Mouse (Mus musculus): ENCODE data around the gene Gm17949. TPM values are rescaled to one million over a fixed set of nuclear protein-coding genes. Genes with fewer than 3 reads are reported as not detected.
A peak's percentile ranks its signal among the peaks of the same experiment; 100 is the strongest.

Gm17949 gene
- polyA plus RNA-seq, 1 experiment from 2014 or later = 0.18 TPM

- 2% methylated on average over 37 of the region's 39 CpGs for WGBS (ENCODE audit: insufficient replicate concordance)
- Histone ChIP-seq H3K27ac (ENCODE audit: low read depth) (peak overlapping the region; percentile 86), H3K4me2 (ENCODE audit: low read depth, low read length) (peak overlapping the region; percentile 66), H3K36me3 (replicated peaks; ENCODE audit: insufficient read depth, low read length) (0 out of 2 replicates have a peak, but pooled peaks cover 7% of the 10 kb centered on the region), H3K9ac (replicated peaks) (peak overlapping the region; percentile 70), H3K4me3 (ENCODE audit: low read depth, low read length) (peak overlapping the region; percentile 52), H3K9me3 (ENCODE audit: low read length) (no peaks in the 10 kb centered on the region), H3K4me1 (ENCODE audit: insufficient read depth) (peaks cover 25% of the 10 kb centered on the region), H3K27me3 (ENCODE audit: insufficient read depth, low read length) (peaks cover 32% of the 10 kb centered on the region)
- TF ChIP-seq CTCF (IDR thresholded peaks at IDR 0.05; ENCODE audit: low read depth) (no peak), EP300 (IDR thresholded peaks at IDR 0.05; ENCODE audit: low read depth) (no peak)
- ATAC-seq (peak; percentile 10; the same call in 1 of the 2 replicates), DNase-seq (peak; percentile 78)
These were observed 50.8 kb downstream of the Gm17949 start for GRCm38 (mm10) chr17:57062011-57062521.

- DNase-seq (no peak), ATAC-seq (no peak)
- Histone ChIP-seq H3K4me3 (ENCODE audit: low read depth, low read length) (peak overlapping the region; percentile 52), H3K9me3 (ENCODE audit: low read length) (no peaks in the 10 kb centered on the region), H3K4me1 (ENCODE audit: insufficient read depth) (peaks cover 25% of the 10 kb centered on the region), H3K27ac (ENCODE audit: low read depth) (peak overlapping the region; percentile 86), H3K4me2 (ENCODE audit: low read depth, low read length) (peak overlapping the region; percentile 66), H3K27me3 (ENCODE audit: insufficient read depth, low read length) (peaks cover 32% of the 10 kb centered on the region), H3K9ac (replicated peaks) (peak overlapping the region; percentile 70), H3K36me3 (replicated peaks; ENCODE audit: insufficient read depth, low read length) (0 out of 2 replicates have a peak, but pooled peaks cover 7% of the 10 kb centered on the region)
- 5% methylated on average over 22 of the region's 22 CpGs for WGBS (ENCODE audit: insufficient replicate concordance)
- no peak for TF ChIP-seq EP300 (IDR thresholded peaks at IDR 0.05; ENCODE audit: low read depth)
- TF ChIP-seq CTCF (IDR thresholded peaks at IDR 0.05; ENCODE audit: low read depth) = no peak
These were observed 51.3 kb downstream of the Gm17949 start for GRCm38 (mm10) chr17:57062548-57062947.

- ATAC-seq = no peak
- Histone ChIP-seq H3K9me3 (ENCODE audit: low read length) (no peaks in the 10 kb centered on the region), H3K27ac (ENCODE audit: low read depth) (no peak overlapping the region), H3K36me3 (replicated peaks; ENCODE audit: insufficient read depth, low read length) (0 out of 2 replicates have a peak, but pooled peaks cover 7% of the 10 kb centered on the region), H3K4me2 (ENCODE audit: low read depth, low read length) (peak overlapping the region; percentile 66), H3K4me1 (ENCODE audit: insufficient read depth) (peaks cover 22% of the 10 kb centered on the region), H3K9ac (replicated peaks) (peak overlapping the region; percentile 70), H3K4me3 (ENCODE audit: low read depth, low read length) (peak overlapping the region; percentile 52), H3K27me3 (ENCODE audit: insufficient read depth, low read length) (peaks cover 32% of the 10 kb centered on the region)
- DNase-seq = no peak
- WGBS (ENCODE audit: insufficient replicate concordance) = 41% methylated on average over 8 of the region's 8 CpGs
- TF ChIP-seq CTCF (IDR thresholded peaks at IDR 0.05; ENCODE audit: low read depth) (no peak), EP300 (IDR thresholded peaks at IDR 0.05; ENCODE audit: low read depth) (no peak)
These were observed 51.8 kb downstream of the Gm17949 start for GRCm38 (mm10) chr17:57063031-57063430.

GRCm38 (mm10) chr17:57066908-57067307, 55.6 kb downstream of the Gm17949 start:
- ATAC-seq (no peak), DNase-seq (no peak)
- TF ChIP-seq EP300 (IDR thresholded peaks at IDR 0.05; ENCODE audit: low read depth) = no peak
- TF ChIP-seq CTCF (IDR thresholded peaks at IDR 0.05; ENCODE audit: low read depth) = no peak
- no peak overlapping the region for H3K27ac ChIP-seq (ENCODE audit: low read depth)
- 0 out of 2 replicates have a peak, but pooled peaks cover 7% of the 10 kb centered on the region for H3K36me3 ChIP-seq (replicated peaks; ENCODE audit: insufficient read depth, low read length)
- H3K9ac ChIP-seq (replicated peaks) = no peak overlapping the region
- H3K4me1 ChIP-seq (ENCODE audit: insufficient read depth) = peaks cover 2% of the 10 kb centered on the region; the same call in 1 of the 2 replicates
- peaks cover 12% of the 10 kb centered on the region for H3K27me3 ChIP-seq (ENCODE audit: insufficient read depth, low read length)
- WGBS (ENCODE audit: insufficient replicate concordance) = 52% methylated on average over 5 of the region's 5 CpGs
- H3K9me3 ChIP-seq (ENCODE audit: low read length) = no peaks in the 10 kb centered on the region
- H3K4me2 ChIP-seq (ENCODE audit: low read depth, low read length) = no peak overlapping the region
- H3K4me3 ChIP-seq (ENCODE audit: low read depth, low read length) = no peak overlapping the region

GRCm38 (mm10) chr17:57070272-57070671, 59.0 kb downstream of the Gm17949 start:
- H3K4me2 ChIP-seq (ENCODE audit: low read depth, low read length) = no peak overlapping the region

GRCm38 (mm10) chr17:57070699-57071098, 59.4 kb downstream of the Gm17949 start:
- H3K27ac ChIP-seq (ENCODE audit: low read depth) = no peak overlapping the region
- 32% methylated on average over 11 of the region's 11 CpGs for whole genome bisulfite sequencing (ENCODE audit: insufficient replicate concordance)
- ATAC-seq = 0 out of 2 replicates have a peak, but pooled peaks have one; percentile 25
- H3K4me3 ChIP-seq (ENCODE audit: low read depth, low read length) = no peak overlapping the region
- peak; percentile 59 for DNase-seq
- no peaks in the 10 kb centered on the region for H3K9me3 ChIP-seq (ENCODE audit: low read length)
- H3K4me1 ChIP-seq (ENCODE audit: insufficient read depth) = no peaks in the 10 kb centered on the region
- no peaks in the 10 kb centered on the region for H3K27me3 ChIP-seq (ENCODE audit: insufficient read depth, low read length)
- H3K9ac ChIP-seq (replicated peaks) = no peak overlapping the region
- no peak overlapping the region for H3K4me2 ChIP-seq (ENCODE audit: low read depth, low read length)
- 0 out of 2 replicates have a peak, but pooled peaks cover 4% of the 10 kb centered on the region for H3K36me3 ChIP-seq (replicated peaks; ENCODE audit: insufficient read depth, low read length)
- no peak for TF ChIP-seq CTCF (IDR thresholded peaks at IDR 0.05; ENCODE audit: low read depth)

More at GRCm38 (mm10) chr17:57070272-57070671, 59.0 kb downstream of the Gm17949 start:
- no peaks in the 10 kb centered on the region for H3K27me3 ChIP-seq (ENCODE audit: insufficient read depth, low read length)
- H3K27ac ChIP-seq (ENCODE audit: low read depth) = no peak overlapping the region
- ATAC-seq (no peak), DNase-seq (no peak)
- no peaks in the 10 kb centered on the region for H3K9me3 ChIP-seq (ENCODE audit: low read length)
- 0 out of 2 replicates have a peak, but pooled peaks cover 6% of the 10 kb centered on the region for H3K36me3 ChIP-seq (replicated peaks; ENCODE audit: insufficient read depth, low read length)
- H3K4me3 ChIP-seq (ENCODE audit: low read depth, low read length) = no peak overlapping the region
- H3K9ac ChIP-seq (replicated peaks) = no peak overlapping the region
- no peaks in the 10 kb centered on the region for H3K4me1 ChIP-seq (ENCODE audit: insufficient read depth)
- TF ChIP-seq CTCF (IDR thresholded peaks at IDR 0.05; ENCODE audit: low read depth) (no peak), EP300 (IDR thresholded peaks at IDR 0.05; ENCODE audit: low read depth) (no peak)
- 23% methylated on average over 9 of the region's 9 CpGs for WGBS (ENCODE audit: insufficient replicate concordance)

Other genes starting within 250 kb of the Gm17949 start
- gene Dus3l, start 246.7 kb upstream of the Gm17949 start, polyA plus RNA-seq (2015; fragmentation: Nextera tagmentation; extraction: Ambion mirVana) = 9.1 TPM in 2 replicates
- gene Prr22, start 241.2 kb upstream of the Gm17949 start, polyA plus RNA-seq (2015; fragmentation: Nextera tagmentation; extraction: Ambion mirVana) = 0.20 and 0.23 TPM in 2 replicates
- gene Rfx2, start 180.5 kb upstream of the Gm17949 start, polyA plus RNA-seq (2015; fragmentation: Nextera tagmentation; extraction: Ambion mirVana) = 3.1 and 3.6 TPM in 2 replicates
- gene Acsbg2, start 137.0 kb upstream of the Gm17949 start, polyA plus RNA-seq (2015; fragmentation: Nextera tagmentation; extraction: Ambion mirVana) = not detected in 2 replicates
- 0.04 TPM in 1 of 2 replicates, not detected in the other for gene 1700061G19Rik, start 136.0 kb upstream of the Gm17949 start, polyA plus RNA-seq (2015; fragmentation: Nextera tagmentation; extraction: Ambion mirVana)
- gene Mllt1, start 76.1 kb upstream of the Gm17949 start, polyA plus RNA-seq (2015; fragmentation: Nextera tagmentation; extraction: Ambion mirVana) = 4.6 and 4.8 TPM in 2 replicates
- gene Acer1, start 29.3 kb upstream of the Gm17949 start, polyA plus RNA-seq (2015; fragmentation: Nextera tagmentation; extraction: Ambion mirVana) = not detected in 2 replicates
- gene Clpp, start 21.2 kb upstream of the Gm17949 start, polyA plus RNA-seq (2015; fragmentation: Nextera tagmentation; extraction: Ambion mirVana) = 68.2 and 71.3 TPM in 2 replicates
- gene Alkbh7, start 14.1 kb upstream of the Gm17949 start, polyA plus RNA-seq (2015; fragmentation: Nextera tagmentation; extraction: Ambion mirVana) = 22.9 and 23.9 TPM in 2 replicates
- not detected in 2 replicates for gene Pspn, start 11.5 kb upstream of the Gm17949 start, polyA plus RNA-seq (2015; fragmentation: Nextera tagmentation; extraction: Ambion mirVana)
- gene Gtf2f1, start 181 bp upstream of the Gm17949 start, polyA plus RNA-seq (2015; fragmentation: Nextera tagmentation; extraction: Ambion mirVana) = 26.7 and 31.3 TPM in 2 replicates
- gene Khsrp, start 20.1 kb downstream of the Gm17949 start, polyA plus RNA-seq (2015; fragmentation: Nextera tagmentation; extraction: Ambion mirVana) = 14.6 and 16.6 TPM in 2 replicates
- gene Slc25a41, start 30.2 kb downstream of the Gm17949 start, polyA plus RNA-seq (2015; fragmentation: Nextera tagmentation; extraction: Ambion mirVana) = not detected in 2 replicates
- 33.0 and 39.9 TPM in 2 replicates for gene Crb3, start 47.6 kb downstream of the Gm17949 start, polyA plus RNA-seq (2015; fragmentation: Nextera tagmentation; extraction: Ambion mirVana)
- 12.7 and 12.8 TPM in 2 replicates for gene Slc25a23, start 48.4 kb downstream of the Gm17949 start, polyA plus RNA-seq (2015; fragmentation: Nextera tagmentation; extraction: Ambion mirVana)
- gene Dennd1c, start 67.0 kb downstream of the Gm17949 start, polyA plus RNA-seq (2015; fragmentation: Nextera tagmentation; extraction: Ambion mirVana) = 3.5 and 4.9 TPM in 2 replicates
- 0.23 and 0.30 TPM in 2 replicates for gene Tubb4a, start 76.3 kb downstream of the Gm17949 start, polyA plus RNA-seq (2015; fragmentation: Nextera tagmentation; extraction: Ambion mirVana)
- gene Tnfsf9, start 93.9 kb downstream of the Gm17949 start, polyA plus RNA-seq (2015; fragmentation: Nextera tagmentation; extraction: Ambion mirVana) = 0.21 and 0.56 TPM in 2 replicates
- not detected in 2 replicates for gene Cd70, start 138.3 kb downstream of the Gm17949 start, polyA plus RNA-seq (2015; fragmentation: Nextera tagmentation; extraction: Ambion mirVana)
- 1.7 and 1.9 TPM in 2 replicates for gene Tnfsf14, start 182.7 kb downstream of the Gm17949 start, polyA plus RNA-seq (2015; fragmentation: Nextera tagmentation; extraction: Ambion mirVana)
- 1,136 and 1,364 TPM in 2 replicates for gene C3, start 216.7 kb downstream of the Gm17949 start, polyA plus RNA-seq (2015; fragmentation: Nextera tagmentation; extraction: Ambion mirVana)
- 9.0 and 9.2 TPM in 2 replicates for gene Gpr108, start 237.0 kb downstream of the Gm17949 start, polyA plus RNA-seq (2015; fragmentation: Nextera tagmentation; extraction: Ambion mirVana)
- 9.3 TPM in 2 replicates for gene Trip10, start 238.0 kb downstream of the Gm17949 start, polyA plus RNA-seq (2015; fragmentation: Nextera tagmentation; extraction: Ambion mirVana)